Mouse (Mus musculus) heart, embryonic 10.5 days (tissue): ENCODE measurements around the gene Tnik. TPM values are rescaled to one million over a fixed set of nuclear protein-coding genes. Genes with fewer than 3 reads are reported as not detected.
A peak's percentile ranks its signal among the peaks of the same experiment; 100 is the strongest.

Source experiments
- DNase-seq: peaks from one replicate; pipeline ENCODE4 v3.0.0-alpha.2; 2017; ENCODE audit warnings: low spot score
- H3K27ac ChIP-seq: fragments of 300-500 bp; sonication (generic); 2 replicates; pipeline ENCODE4 v1.5.1; 2016; ENCODE audit warnings: mild to moderate bottlenecking
- H3K27me3 ChIP-seq: fragments of 300-500 bp; sonication (generic); 2 replicates; pipeline ENCODE4 v1.6.1; 2016; ENCODE audit warnings: mild to moderate bottlenecking; ENCODE audit not compliant: poor library complexity, insufficient read depth, severe bottlenecking
- H3K36me3 ChIP-seq: fragments of 300-500 bp; sonication (generic); 2 replicates; pipeline ENCODE4 v1.6.1; 2016; ENCODE audit warnings: mild to moderate bottlenecking, moderate library complexity
- H3K4me1 ChIP-seq: fragments of 300-500 bp; sonication (generic); 2 replicates; pipeline ENCODE4 v1.6.1; 2016; ENCODE audit warnings: mild to moderate bottlenecking
- H3K4me3 ChIP-seq: fragments of 300-500 bp; sonication (generic); 2 replicates; pipeline ENCODE4 v1.5.1; 2016; ENCODE audit warnings: mild to moderate bottlenecking, moderate library complexity
- H3K9me3 ChIP-seq: fragments of 300-500 bp; sonication (generic); 2 replicates; pipeline ENCODE4 v1.6.1; 2016; ENCODE audit warnings: mild to moderate bottlenecking, moderate library complexity
- WGBS: fragments of 180-500 bp; shearing (Covaris S2); methylation state at CpG from one replicate; pipeline ENCODE4 v1.1.7; 2016; 5-methylcytosine and 5-hydroxymethylcytosine counted together
- polyA plus RNA-seq: library from polyadenylated mRNA; unstranded; fragments of >200 nt; fragmentation: Nextera tagmentation; extraction: Ambion mirVana; gene quantifications from 2 replicates; pipeline ENCODE4 v1.2.1, GENCODE M21; 2016

Gene Tnik
- polyA plus RNA-seq, 1 experiment from 2014 or later, result 5.9 TPM

DNA sequence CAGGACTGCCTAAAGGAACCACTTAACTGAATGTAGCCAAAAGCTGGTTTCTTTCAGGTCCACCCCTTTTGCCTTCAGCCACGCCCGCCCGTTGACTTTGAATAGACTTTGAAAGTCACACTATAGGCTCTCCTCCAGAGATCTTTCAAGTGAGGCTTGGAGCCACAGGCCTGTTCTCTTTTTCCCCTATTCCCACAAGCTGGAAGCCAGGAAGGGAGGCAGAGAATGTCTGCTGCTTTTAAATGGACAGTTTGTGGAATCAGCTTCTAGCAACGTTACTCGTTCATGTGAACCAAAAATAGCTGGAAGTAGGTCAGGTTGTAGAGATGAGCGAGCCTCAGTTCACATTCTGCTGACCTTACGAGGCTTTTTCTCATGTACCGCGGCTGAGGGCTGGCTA, 138.3 kb downstream of the Tnik start:
- H3K9me3 ChIP-seq, result no peaks in the 10 kb centered on the region
- H3K27me3 ChIP-seq, result no peaks in the 10 kb centered on the region
- no peak overlapping the region for H3K4me3 ChIP-seq
- H3K36me3 ChIP-seq, result no peaks in the 10 kb centered on the region
- no peak for DNase-seq
- H3K27ac ChIP-seq, result peak overlapping the region; percentile 26; the same call in 1 of the 2 replicates
- peaks cover 20% of the 10 kb centered on the region for H3K4me1 ChIP-seq
- 66% methylated on average over 9 of the region's 9 CpGs for WGBS

GRCm38 (mm10) chr3:28402221-28402620, 139.2 kb downstream of the Tnik start:
- Histone ChIP-seq H3K36me3 (no peaks in the 10 kb centered on the region), H3K27ac (no peak overlapping the region), H3K9me3 (no peaks in the 10 kb centered on the region), H3K27me3 (no peaks in the 10 kb centered on the region), H3K4me3 (no peak overlapping the region), H3K4me1 (peaks cover 20% of the 10 kb centered on the region)
- WGBS, result 53% methylated on average over 6 of the region's 6 CpGs
- DNase-seq, result peak; percentile 63

- peaks cover 12% of the 10 kb centered on the region; the same call in 1 of the 2 replicates for H3K4me1 ChIP-seq
- H3K27me3 ChIP-seq, result no peaks in the 10 kb centered on the region
- no peaks in the 10 kb centered on the region for H3K36me3 ChIP-seq
- WGBS, result 69% methylated on average over 2 of the region's 2 CpGs
- no peak overlapping the region for H3K4me3 ChIP-seq
- H3K9me3 ChIP-seq, result no peaks in the 10 kb centered on the region
- no peak for DNase-seq
- H3K27ac ChIP-seq, result no peak overlapping the region
These were observed 142.4 kb downstream of the Tnik start for GRCm38 (mm10) chr3:28405391-28405790.

DNA sequence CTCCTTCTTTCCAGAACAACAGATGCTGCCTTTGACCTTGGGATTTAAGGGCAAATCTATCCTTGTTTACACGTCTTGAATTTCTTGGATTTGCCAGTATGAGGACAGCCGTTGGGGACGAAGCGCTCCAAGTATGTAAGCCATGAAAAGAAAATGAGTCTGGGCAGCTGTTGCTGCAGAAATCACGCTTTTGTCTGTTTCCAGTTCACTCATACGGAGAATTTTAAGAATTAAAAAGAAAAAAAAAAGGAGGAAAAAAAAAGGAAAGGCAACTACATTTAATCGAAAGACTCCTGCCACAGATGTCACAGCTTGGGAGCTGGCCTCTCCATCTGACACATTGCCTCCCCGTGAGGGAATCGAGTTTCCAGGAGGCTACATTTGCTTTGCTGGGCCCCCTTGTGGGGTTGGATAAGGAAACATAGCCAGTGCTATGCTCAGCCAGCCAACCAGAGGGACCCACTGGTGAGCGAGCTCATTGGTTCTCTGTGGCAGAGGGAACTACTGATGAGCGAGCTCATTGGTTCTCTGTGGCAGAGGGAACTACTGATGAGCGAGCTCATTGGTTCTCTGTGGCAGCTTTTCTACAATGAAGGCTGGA, 145.9 kb downstream of the Tnik start:
- no peaks in the 10 kb centered on the region for H3K4me1 ChIP-seq
- no peak overlapping the region for H3K27ac ChIP-seq
- H3K4me3 ChIP-seq, result no peak overlapping the region
- 53% methylated on average over 12 of the region's 12 CpGs for WGBS
- no peaks in the 10 kb centered on the region for H3K9me3 ChIP-seq
- H3K36me3 ChIP-seq, result no peaks in the 10 kb centered on the region
- H3K27me3 ChIP-seq, result no peaks in the 10 kb centered on the region
- peak; percentile 75 for DNase-seq

GRCm38 (mm10) chr3:28410269-28410668, 147.3 kb downstream of the Tnik start:
- H3K27ac ChIP-seq, result no peak overlapping the region
- H3K4me1 ChIP-seq, result no peaks in the 10 kb centered on the region
- H3K9me3 ChIP-seq, result no peaks in the 10 kb centered on the region
- WGBS, result 83% methylated on average over 3 of the region's 3 CpGs
- no peaks in the 10 kb centered on the region for H3K27me3 ChIP-seq
- DNase-seq, result peak; percentile 67
- no peak overlapping the region for H3K4me3 ChIP-seq
- no peaks in the 10 kb centered on the region for H3K36me3 ChIP-seq

GRCm38 (mm10) chr3:28415986-28416385, 153.0 kb downstream of the Tnik start:
- H3K4me1 ChIP-seq, result peaks cover 5% of the 10 kb centered on the region

DNA sequence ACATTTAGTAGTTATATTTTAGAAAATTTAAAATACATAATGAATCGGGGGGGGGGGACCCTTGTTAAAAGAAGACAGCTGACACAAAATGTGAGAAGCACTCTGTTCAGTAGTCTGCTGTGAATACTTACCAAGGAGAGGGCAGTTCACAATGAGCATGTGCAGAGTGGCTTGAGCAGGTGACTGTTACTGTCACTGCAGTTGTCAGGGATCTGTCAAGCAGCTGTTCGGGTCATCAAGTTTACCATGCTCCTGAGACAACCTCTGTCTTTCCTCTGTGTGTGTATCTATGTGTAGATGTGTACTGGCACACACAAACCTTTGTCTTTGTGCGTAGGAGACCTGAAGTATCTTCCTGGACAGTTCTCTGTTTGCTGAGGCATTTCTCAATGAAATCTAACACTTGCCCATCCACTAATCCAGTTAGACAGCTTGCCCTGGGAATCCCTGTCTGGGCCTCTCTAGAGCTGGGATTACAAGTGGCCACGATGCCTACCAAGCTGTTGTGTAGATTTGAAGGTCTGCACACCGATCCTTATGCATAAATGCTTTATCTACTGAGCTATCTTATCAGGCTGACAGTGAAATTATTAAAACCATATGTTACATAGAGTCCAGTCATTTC, 154.2 kb downstream of the Tnik start:
- Histone ChIP-seq H3K4me1 (peaks cover 5% of the 10 kb centered on the region), H3K36me3 (no peaks in the 10 kb centered on the region), H3K27ac (no peak overlapping the region), H3K9me3 (no peaks in the 10 kb centered on the region), H3K4me3 (no peak overlapping the region), H3K27me3 (no peaks in the 10 kb centered on the region)
- WGBS, result 79% methylated on average over 5 of the region's 5 CpGs
- DNase-seq, result no peak

More at GRCm38 (mm10) chr3:28415986-28416385, 153.0 kb downstream of the Tnik start:
- H3K27ac ChIP-seq, result no peak overlapping the region
- DNase-seq, result no peak
- no peak overlapping the region for H3K4me3 ChIP-seq
- no peaks in the 10 kb centered on the region for H3K27me3 ChIP-seq
- H3K9me3 ChIP-seq, result no peaks in the 10 kb centered on the region
- WGBS, result 56% methylated on average over 2 of the region's 2 CpGs
- no peaks in the 10 kb centered on the region for H3K36me3 ChIP-seq

DNA sequence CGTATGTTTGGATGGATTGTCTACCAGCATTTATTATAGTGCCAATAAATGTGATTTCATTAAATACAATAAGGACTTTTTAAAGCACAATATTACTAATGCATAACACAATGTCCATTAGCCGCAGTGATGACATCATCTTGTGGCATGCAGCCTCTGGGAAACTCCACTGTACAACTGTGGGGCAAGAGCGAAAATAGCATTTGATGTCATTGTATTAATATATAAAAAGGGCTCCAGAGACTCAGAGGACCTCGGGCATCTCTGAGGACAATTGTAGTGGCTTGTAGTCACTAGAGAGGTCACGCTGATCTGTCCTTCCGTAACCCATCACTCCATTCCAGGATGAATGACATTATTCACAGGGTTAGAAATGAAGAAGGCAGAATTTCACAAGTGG, 157.2 kb downstream of the Tnik start:
- Histone ChIP-seq H3K27me3 (no peaks in the 10 kb centered on the region), H3K4me1 (peaks cover 5% of the 10 kb centered on the region), H3K4me3 (no peak overlapping the region), H3K36me3 (no peaks in the 10 kb centered on the region), H3K9me3 (no peaks in the 10 kb centered on the region), H3K27ac (no peak overlapping the region)
- no peak for DNase-seq
- 83% methylated on average over 6 of the region's 6 CpGs for WGBS

GRCm38 (mm10) chr3:28420698-28421097, 157.7 kb downstream of the Tnik start:
- Histone ChIP-seq H3K4me3 (no peak overlapping the region), H3K36me3 (no peaks in the 10 kb centered on the region), H3K4me1 (peaks cover 5% of the 10 kb centered on the region), H3K27me3 (no peaks in the 10 kb centered on the region), H3K27ac (no peak overlapping the region), H3K9me3 (no peaks in the 10 kb centered on the region)
- no peak for DNase-seq
- WGBS, result 66% methylated on average over 3 of the region's 3 CpGs

DNA sequence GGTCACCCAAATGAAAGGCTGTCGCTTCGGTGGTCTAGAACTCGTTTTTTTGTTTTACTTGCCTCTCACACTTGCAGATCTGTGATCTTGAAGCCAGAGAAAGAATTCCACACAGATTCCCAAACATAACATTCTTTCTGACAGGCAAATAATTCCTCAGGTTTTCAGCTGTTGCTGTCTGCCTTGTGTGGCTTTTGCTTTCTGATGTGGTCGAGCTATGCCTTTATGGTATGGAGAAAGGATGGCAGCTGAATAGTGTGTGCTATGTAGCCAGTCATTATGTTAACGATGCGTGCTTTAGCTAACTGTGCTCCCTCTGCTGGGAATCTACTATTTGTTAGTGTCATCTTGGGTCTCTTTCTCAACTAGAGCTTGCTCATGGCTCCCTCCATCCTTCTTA, 158.8 kb downstream of the Tnik start:
- H3K4me1 ChIP-seq, result no peaks in the 10 kb centered on the region; the same call in 1 of the 2 replicates
- no peaks in the 10 kb centered on the region for H3K27me3 ChIP-seq
- H3K27ac ChIP-seq, result no peak overlapping the region
- H3K4me3 ChIP-seq, result no peak overlapping the region
- H3K9me3 ChIP-seq, result no peaks in the 10 kb centered on the region
- H3K36me3 ChIP-seq, result no peaks in the 10 kb centered on the region
- 81% methylated on average over 6 of the region's 6 CpGs for WGBS
- DNase-seq, result no peak

- WGBS, result 82% methylated on average over 1 of the region's 1 CpGs
- Histone ChIP-seq H3K4me1 (no peaks in the 10 kb centered on the region; the same call in 1 of the 2 replicates), H3K27ac (no peak overlapping the region), H3K27me3 (no peaks in the 10 kb centered on the region), H3K9me3 (no peaks in the 10 kb centered on the region), H3K4me3 (no peak overlapping the region), H3K36me3 (no peaks in the 10 kb centered on the region)
- DNase-seq, result no peak
These were observed 159.2 kb downstream of the Tnik start for GRCm38 (mm10) chr3:28422221-28422620.

DNA sequence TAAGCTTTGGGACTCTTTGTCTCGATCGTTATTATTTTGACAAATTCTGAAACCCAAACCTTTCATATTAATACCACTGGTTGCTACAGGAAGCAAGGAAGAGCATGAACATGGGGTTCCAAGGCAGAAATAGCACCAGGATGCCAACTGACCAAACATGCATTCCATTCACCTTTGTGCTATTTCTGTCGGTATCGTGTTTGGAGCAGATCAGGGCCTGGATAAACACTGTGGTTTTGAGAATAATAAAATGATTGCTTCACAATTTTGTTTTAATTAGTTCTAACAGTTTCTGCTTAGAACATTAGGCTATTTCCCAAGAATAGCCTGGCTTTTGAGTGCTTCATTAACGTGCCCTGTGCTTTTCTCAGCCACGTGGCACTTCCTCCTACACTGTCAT, 162.9 kb downstream of the Tnik start:
- DNase-seq, result no peak

GRCm38 (mm10) chr3:28431459-28431858, 168.4 kb downstream of the Tnik start:
- H3K27ac ChIP-seq, result no peak overlapping the region
- H3K4me1 ChIP-seq, result no peaks in the 10 kb centered on the region
- DNase-seq, result no peak
- H3K36me3 ChIP-seq, result no peaks in the 10 kb centered on the region
- no peaks in the 10 kb centered on the region for H3K27me3 ChIP-seq
- H3K4me3 ChIP-seq, result no peak overlapping the region
- 61% methylated on average over 2 of the region's 2 CpGs for WGBS
- H3K9me3 ChIP-seq, result no peaks in the 10 kb centered on the region

More for the DNA sequence above, 162.9 kb downstream of the Tnik start:
- no peaks in the 10 kb centered on the region for H3K4me1 ChIP-seq
- H3K4me3 ChIP-seq, result no peak overlapping the region
- 82% methylated on average over 6 of the region's 6 CpGs for WGBS
- H3K27me3 ChIP-seq, result no peaks in the 10 kb centered on the region
- no peak overlapping the region for H3K27ac ChIP-seq
- H3K36me3 ChIP-seq, result no peaks in the 10 kb centered on the region
- no peaks in the 10 kb centered on the region for H3K9me3 ChIP-seq
